Comparison of ENCODE assay signal across 7 mouse cellular contexts in genomic region chr2:174110783-174111549, GRCm38 (mm10). TPM values are rescaled to one million over a fixed set of nuclear protein-coding genes. Genes with fewer than 3 reads are reported as not detected.
DNase-seq lines count a peak whose midpoint lies in the region; ATAC-seq and TF ChIP-seq lines count a peak whose summit lies in the region.

No protein-coding gene starts in this region.

- peaks cover 20 to 42% of the 10 kb centered on the region in 2 experiments for H3K36me3 ChIP-seq in CH12.LX (replicated peaks in 1 of 2; ENCODE audit: control insufficient read depth in 1 of 2, insufficient read depth in 1 of 2, low read length in 1 of 2)
- H3K36me3 ChIP-seq in hindbrain, embryonic 10.5 days = peaks cover 28% of the 10 kb centered on the region
- peaks cover 28% of the 10 kb centered on the region for H3K36me3 ChIP-seq in liver, embryonic 13.5 days

- 56% methylated on average over 33 of the region's 33 CpGs for WGBS in hindbrain, embryonic 10.5 days
- 32% methylated on average over 33 of the region's 33 CpGs for WGBS in liver, embryonic 13.5 days (ENCODE audit: insufficient replicate concordance)

- peaks cover 5 to 17% of the 10 kb centered on the region in 2 experiments; a peak in 3 of 4 replicates for H3K4me1 ChIP-seq in CH12.LX (ENCODE audit: control insufficient read depth in 1 of 2, insufficient read depth in 2 of 2)
- H3K4me1 ChIP-seq in embryonic fibroblast, embryonic 13.5 days (ENCODE audit: control insufficient read depth, insufficient read depth, low read length) = no peaks in the 10 kb centered on the region
- H3K4me1 ChIP-seq in hindbrain, embryonic 10.5 days (replicated peaks) = peaks cover 35% of the 10 kb centered on the region
- H3K4me1 ChIP-seq in liver, embryonic 13.5 days (replicated peaks) = peaks cover 25% of the 10 kb centered on the region

- no peak for TF ChIP-seq POLR2A in CH12.LX (IDR thresholded peaks at IDR 0.05; ENCODE audit: low read depth, low read length)
- no peak for TF ChIP-seq POLR2A in embryonic fibroblast, embryonic 13.5 days (IDR thresholded peaks at IDR 0.05; ENCODE audit: low read depth, low read length)

- no peaks in the 10 kb centered on the region for H3K27me3 ChIP-seq in CH12.LX (replicated peaks)
- H3K27me3 ChIP-seq in hindbrain, embryonic 10.5 days (ENCODE audit: insufficient read depth, poor library complexity, severe bottlenecking) = no peaks in the 10 kb centered on the region
- H3K27me3 ChIP-seq in liver, embryonic 13.5 days = no peaks in the 10 kb centered on the region

- H3K4me2 ChIP-seq in CH12.LX (ENCODE audit: insufficient read depth, low read depth, poor library complexity, severe bottlenecking) = peak overlapping the region; percentile 47
- H3K4me2 ChIP-seq in liver, embryonic 13.5 days = peak overlapping the region; percentile 88

- H3K79me2 ChIP-seq in CH12.LX (replicated peaks; ENCODE audit: control insufficient read depth, extremely low read depth, insufficient read depth, poor library complexity, severe bottlenecking) = no peaks in the 10 kb centered on the region

- ATAC-seq in liver, embryonic 13.5 days (ENCODE audit: low read depth) = peak; percentile 61

- DNase-seq in A20 (ENCODE audit: low read depth, low spot score) = peak; percentile 79
- DNase-seq in CH12.LX (ENCODE audit: extremely low read depth) = peak; percentile 48
- DNase-seq in hindbrain, embryonic 10.5 days (ENCODE audit: low spot score) = peak; percentile 58
- peak; percentile 43 for DNase-seq in liver, embryonic 13.5 days
- DNase-seq in naive thymus-derived CD4-positive, alpha-beta T cell, adult 2 months (ENCODE audit: low read depth) = peak; percentile 70
- peak; percentile 67 for DNase-seq in thymus, postnatal 4 days

- TF ChIP-seq EP300 in CH12.LX (IDR thresholded peaks at IDR 0.05; ENCODE audit: low read length) = no peak

- no peak overlapping the region; the same call in 1 of the 2 replicates for H3K27ac ChIP-seq in CH12.LX (ENCODE audit: insufficient read depth, low read depth)
- H3K27ac ChIP-seq in embryonic fibroblast, embryonic 13.5 days (ENCODE audit: insufficient read depth, low read length) = no peak overlapping the region
- H3K27ac ChIP-seq in hindbrain, embryonic 10.5 days = peak overlapping the region; percentile 97
- peak overlapping the region; percentile 58 for H3K27ac ChIP-seq in liver, embryonic 13.5 days

- no peaks in the 10 kb centered on the region for H3K9me3 ChIP-seq in CH12.LX (replicated peaks; ENCODE audit: low read length)
- H3K9me3 ChIP-seq in hindbrain, embryonic 10.5 days = no peaks in the 10 kb centered on the region
- no peaks in the 10 kb centered on the region for H3K9me3 ChIP-seq in liver, embryonic 13.5 days (replicated peaks)

- TF ChIP-seq CTCF in CH12.LX (conservative IDR thresholded peaks at IDR 0.05 in 1 of 2, IDR thresholded peaks at IDR 0.05 in 1 of 2; ENCODE audit: low read depth in 2 of 2, low read length in 2 of 2) = no peak
- TF ChIP-seq CTCF in embryonic fibroblast, embryonic 13.5 days (IDR thresholded peaks at IDR 0.05; ENCODE audit: borderline replicate concordance, insufficient read depth, low read length) = no peak

- in situ Hi-C loops in CH12.LX (cut with MboI; ENCODE audit: low pct_ligation_motif_present, low pct_unique_long_range_greater_than_20kb, low sequenced_read_pairs) = loop anchor here (25.0 kb wide), 1 partner anchor 299 kb away; no protein-coding TSS in a partner anchor

- dilution Hi-C loops in CH12.LX (cut with MboI; ENCODE audit: extremely low pct_ligation_motif_present, extremely low pct_unique_long_range_greater_than_20kb, low sequenced_read_pairs) = no loop called here

- H3K9ac ChIP-seq in CH12.LX (ENCODE audit: insufficient read depth, low read depth) = peak overlapping the region; percentile 83
- peak overlapping the region; percentile 86 for H3K9ac ChIP-seq in liver, embryonic 13.5 days

- H3K4me3 ChIP-seq in CH12.LX (replicated peaks in 1 of 3; ENCODE audit: low read depth in 2 of 3, low read length in 2 of 3, poor library complexity in 1 of 3) = peak overlapping the region; percentile 72 to 92 (median 83)
- H3K4me3 ChIP-seq in embryonic fibroblast, embryonic 13.5 days (ENCODE audit: insufficient read depth, low read length) = peak overlapping the region; percentile 36
- peak overlapping the region; percentile 65 for H3K4me3 ChIP-seq in hindbrain, embryonic 10.5 days
- peak overlapping the region; percentile 71 for H3K4me3 ChIP-seq in liver, embryonic 13.5 days (replicated peaks)

- TF ChIP-seq RAD21 in CH12.LX (IDR thresholded peaks at IDR 0.05; ENCODE audit: low read depth, low read length) = no peak

TF ChIP-seq in CH12.LX, 34 proteins besides CTCF, POLR2A, EP300 and RAD21:
- TF ChIP-seq BHLHE40 (IDR thresholded peaks at IDR 0.05; ENCODE audit: low read depth, low read length) = no peak
- TF ChIP-seq MYC (IDR thresholded peaks at IDR 0.05; ENCODE audit: low read depth, low read length) = peak; percentile 90
- TF ChIP-seq MXI1 (IDR thresholded peaks at IDR 0.05; ENCODE audit: low read depth, low read length) = peak; percentile 86
- TF ChIP-seq CHD1 (IDR thresholded peaks at IDR 0.05; ENCODE audit: low read depth, low read length) = no peak
- peak; percentile 88 for TF ChIP-seq MAX (IDR thresholded peaks at IDR 0.05; ENCODE audit: low read length)
- no peak for TF ChIP-seq IRF4 (IDR thresholded peaks at IDR 0.05; ENCODE audit: low read depth, low read length)
- no peak for TF ChIP-seq ZC3H11A (IDR thresholded peaks at IDR 0.05; ENCODE audit: low read depth, low read length)
- 0 out of 2 replicates have a peak, but pooled peaks have one; percentile 26 for TF ChIP-seq SIN3A (IDR thresholded peaks at IDR 0.05; ENCODE audit: low read length)
- TF ChIP-seq ZKSCAN1 (IDR thresholded peaks at IDR 0.05; ENCODE audit: borderline replicate concordance, low read depth, low read length) = no peak
- TF ChIP-seq ETS1 (conservative IDR thresholded peaks at IDR 0.05; ENCODE audit: low read depth, low read length) = no peak
TF ChIP-seq in CH12.LX: peak in this region for 4.

RNA-seq across cellular contexts. Expression of gene Npepl1, which starts 0.8 kb away (rescaled TPM):
- total RNA-seq in CH12.LX (2012; rRNA removed) (37.2 and 39.5 TPM in 2 replicates), CH12.LX (2014; rRNA removed) (72.0 and 93.6 TPM in 2 replicates)
- 90.8 and 93.3 TPM in 2 replicates for polyA plus RNA-seq in CH12.LX (2012; ENCODE audit: insufficient read length, low read depth)
- 44.4 and 51.4 TPM in 2 replicates for polyA plus RNA-seq in embryonic fibroblast, embryonic 13.5 days (2011; ENCODE audit: insufficient read length, low read depth, missing spikeins)
- 35.0 and 37.6 TPM in 2 replicates for polyA plus RNA-seq in hindbrain, embryonic 10.5 days (2016; fragmentation: Nextera tagmentation; extraction: Ambion mirVana)
- 29.8 and 31.1 TPM in 2 replicates for polyA plus RNA-seq in liver, embryonic 13.5 days (2015; fragmentation: Nextera tagmentation; extraction: Ambion mirVana)

RNA-seq across cellular contexts. Expression of gene Stx16, which starts 34.9 kb away (rescaled TPM):
- 17.2 and 22.5 TPM in 2 replicates for total RNA-seq in CH12.LX (2012; rRNA removed)
- total RNA-seq in CH12.LX (2014; rRNA removed) = 18.8 and 21.0 TPM in 2 replicates
- polyA plus RNA-seq in CH12.LX (2012; ENCODE audit: insufficient read length, low read depth) = 33.2 and 40.7 TPM in 2 replicates
- polyA plus RNA-seq in embryonic fibroblast, embryonic 13.5 days (2011; ENCODE audit: insufficient read length, low read depth, missing spikeins) = 43.4 and 57.7 TPM in 2 replicates
- 8.3 and 9.1 TPM in 2 replicates for polyA plus RNA-seq in hindbrain, embryonic 10.5 days (2016; fragmentation: Nextera tagmentation; extraction: Ambion mirVana)
- 3.2 and 3.3 TPM in 2 replicates for polyA plus RNA-seq in liver, embryonic 13.5 days (2015; fragmentation: Nextera tagmentation; extraction: Ambion mirVana)

Comparison
In these comparisons a context has a peak if more than half of its experiments do, and no peak if none do; other contexts are left out.
1. H3K27ac ChIP-seq: peak in hindbrain, embryonic 10.5 days (single experiment) and liver, embryonic 13.5 days (single experiment); none in CH12.LX (single experiment) and embryonic fibroblast, embryonic 13.5 days (single experiment).
2. Peak in every context shown above with its lines, with median percentiles within 50 percentile points of each other: DNase-seq and H3K4me3 ChIP-seq.